Mouse (Mus musculus): ENCODE measurements around the gene Slc19a3. TPM values are rescaled to one million over a fixed set of nuclear protein-coding genes. Genes with fewer than 3 reads are reported as not detected.

Slc19a3 gene
- total and polyA plus RNA-seq, 3 experiments, result not detected

GRCm38 (mm10) chr1:83044882-83045427 lies 6.7 kb upstream of the Slc19a3 start, which contains the start of gene Gm47969:
TSS of gene Gm47969 (plus strand) at chr1:83044932.
- Histone ChIP-seq H3K79me2 (ENCODE audit: control insufficient read depth, insufficient read depth, low read length, poor library complexity) (no peaks in the 10 kb centered on the region), H3K9me3 (replicated peaks; ENCODE audit: insufficient read depth, low read length) (no peaks in the 10 kb centered on the region), H3K4me3 (ENCODE audit: control insufficient read depth in 1 of 2, insufficient read depth in 1 of 2, low read depth in 2 of 2, low read length in 2 of 2) (no peak within 1 kb of the TSS), H3K36me3 (ENCODE audit: control insufficient read depth in 1 of 2, insufficient read depth in 2 of 2, low read length in 2 of 2) (no peaks in the 10 kb centered on the region), H3K27ac (ENCODE audit: control insufficient read depth, low read depth, low read length) (no peak within 1 kb of the TSS), H3K27me3 (ENCODE audit: control insufficient read depth in 1 of 2, insufficient read depth in 2 of 2, low read length in 2 of 2) (no peaks in the 10 kb centered on the region), H3K9ac (ENCODE audit: control insufficient read depth, low read depth, low read length, poor library complexity, severe bottlenecking) (no peak within 1 kb of the TSS), H3K4me1 (ENCODE audit: control insufficient read depth in 1 of 2, insufficient read depth in 2 of 2, low read length in 2 of 2) (no peaks in the 10 kb centered on the region)
- no peak for DNase-seq (ENCODE audit: low read depth, low spot score)
- TF ChIP-seq MAFK (IDR thresholded peaks at IDR 0.05; ENCODE audit: borderline replicate concordance, low read depth, low read length) (no peak), TCF12 (IDR thresholded peaks at IDR 0.05; ENCODE audit: low read depth, low read length) (no peak), GABPA (IDR thresholded peaks at IDR 0.05; ENCODE audit: low read depth, low read length) (no peak)

GRCm38 (mm10) chr1:83042380-83042779 lies 4.1 kb upstream of the Slc19a3 start, which contains the start of gene Krtap28-10:
TSS of gene Krtap28-10 (minus strand) at chr1:83042480.
- no peaks in the 10 kb centered on the region for H3K36me3 ChIP-seq (ENCODE audit: control insufficient read depth in 1 of 2, insufficient read depth in 2 of 2, low read length in 2 of 2)
- no peak within 1 kb of the TSS for H3K4me3 ChIP-seq (ENCODE audit: control insufficient read depth in 1 of 2, insufficient read depth in 1 of 2, low read depth in 2 of 2, low read length in 2 of 2)

GRCm38 (mm10) chr1:83039080-83039479 lies 832 bp upstream of the Slc19a3 start:
- Histone ChIP-seq H3K36me3 (ENCODE audit: control insufficient read depth in 1 of 2, insufficient read depth in 2 of 2, low read length in 2 of 2) (no peaks in the 10 kb centered on the region), H3K27ac (ENCODE audit: control insufficient read depth, low read depth, low read length) (no peak overlapping the region), H3K27me3 (ENCODE audit: control insufficient read depth in 1 of 2, insufficient read depth in 2 of 2, low read length in 2 of 2) (no peaks in the 10 kb centered on the region), H3K9ac (ENCODE audit: control insufficient read depth, low read depth, low read length, poor library complexity, severe bottlenecking) (no peak overlapping the region), H3K4me3 (ENCODE audit: control insufficient read depth in 1 of 2, insufficient read depth in 1 of 2, low read depth in 2 of 2, low read length in 2 of 2) (no peak overlapping the region), H3K4me1 (ENCODE audit: control insufficient read depth in 1 of 2, insufficient read depth in 2 of 2, low read length in 2 of 2) (no peaks in the 10 kb centered on the region), H3K79me2 (ENCODE audit: control insufficient read depth, insufficient read depth, low read length, poor library complexity) (no peaks in the 10 kb centered on the region), H3K9me3 (replicated peaks; ENCODE audit: insufficient read depth, low read length) (no peaks in the 10 kb centered on the region)
- TF ChIP-seq KAT2A (conservative IDR thresholded peaks at IDR 0.05; ENCODE audit: low read depth, low read length) (no peak), CHD1 (IDR thresholded peaks at IDR 0.05; ENCODE audit: low read depth, low read length) (no peak), MAFK (IDR thresholded peaks at IDR 0.05; ENCODE audit: borderline replicate concordance, low read depth, low read length) (no peak), E2F4 (IDR thresholded peaks at IDR 0.05; ENCODE audit: borderline replicate concordance, low read depth, low read length) (no peak), MYC (IDR thresholded peaks at IDR 0.05; ENCODE audit: low read depth, low read length) (no peak), BHLHE40 (IDR thresholded peaks at IDR 0.05; ENCODE audit: borderline replicate concordance, low read depth, low read length) (no peak), JUND (IDR thresholded peaks at IDR 0.05; ENCODE audit: low read depth, low read length) (no peak), SMC3 (IDR thresholded peaks at IDR 0.05; ENCODE audit: low read depth, low read length) (no peak), SIN3A (IDR thresholded peaks at IDR 0.05; ENCODE audit: low read length) (no peak), CHD2 (IDR thresholded peaks at IDR 0.05; ENCODE audit: low read length) (no peak), NELFE (IDR thresholded peaks at IDR 0.05; ENCODE audit: low read depth, low read length) (no peak), TAL1 (IDR thresholded peaks at IDR 0.05; ENCODE audit: low read length) (no peak)
- no peak for DNase-seq (ENCODE audit: low read depth, low spot score)

More at GRCm38 (mm10) chr1:83042380-83042779, 4.1 kb upstream of the Slc19a3 start, which contains the start of gene Krtap28-10:
- Histone ChIP-seq H3K4me1 (ENCODE audit: control insufficient read depth in 1 of 2, insufficient read depth in 2 of 2, low read length in 2 of 2) (no peaks in the 10 kb centered on the region), H3K27me3 (ENCODE audit: control insufficient read depth in 1 of 2, insufficient read depth in 2 of 2, low read length in 2 of 2) (no peaks in the 10 kb centered on the region), H3K9me3 (replicated peaks; ENCODE audit: insufficient read depth, low read length) (no peaks in the 10 kb centered on the region), H3K27ac (ENCODE audit: control insufficient read depth, low read depth, low read length) (no peak within 1 kb of the TSS), H3K79me2 (ENCODE audit: control insufficient read depth, insufficient read depth, low read length, poor library complexity) (no peaks in the 10 kb centered on the region), H3K9ac (ENCODE audit: control insufficient read depth, low read depth, low read length, poor library complexity, severe bottlenecking) (no peak within 1 kb of the TSS)
- no peak for TF ChIP-seq ZNF384 (IDR thresholded peaks at IDR 0.05; ENCODE audit: low read depth, low read length)
- no peak for TF ChIP-seq MEF2A (IDR thresholded peaks at IDR 0.05; ENCODE audit: extremely low read depth, insufficient replicate concordance, low read depth, low read length, poor library complexity, severe bottlenecking)
- no peak for TF ChIP-seq E2F4 (IDR thresholded peaks at IDR 0.05; ENCODE audit: borderline replicate concordance, low read depth, low read length)
- no peak for TF ChIP-seq SIN3A (IDR thresholded peaks at IDR 0.05; ENCODE audit: low read length)
- no peak for TF ChIP-seq TBP (IDR thresholded peaks at IDR 0.05; ENCODE audit: low read depth, low read length)
- no peak for TF ChIP-seq BHLHE40 (IDR thresholded peaks at IDR 0.05; ENCODE audit: borderline replicate concordance, low read depth, low read length)
- TF ChIP-seq MYB (IDR thresholded peaks at IDR 0.05; ENCODE audit: low read depth, low read length), result no peak
- TF ChIP-seq CHD1 (IDR thresholded peaks at IDR 0.05; ENCODE audit: low read depth, low read length), result no peak
- no peak for TF ChIP-seq USF1 (IDR thresholded peaks at IDR 0.05; ENCODE audit: low read depth, low read length)
- TF ChIP-seq USF2 (IDR thresholded peaks at IDR 0.05; ENCODE audit: borderline replicate concordance in 1 of 2, insufficient read depth in 1 of 2, low read depth in 1 of 2, low read length in 2 of 2), result no peak
- TF ChIP-seq KAT2A (conservative IDR thresholded peaks at IDR 0.05; ENCODE audit: low read depth, low read length), result no peak
- TF ChIP-seq NELFE (IDR thresholded peaks at IDR 0.05; ENCODE audit: low read depth, low read length), result no peak
- no peak for TF ChIP-seq MAFK (IDR thresholded peaks at IDR 0.05; ENCODE audit: borderline replicate concordance, low read depth, low read length)
- no peak for TF ChIP-seq POLR2AphosphoS5 (IDR thresholded peaks at IDR 0.05; ENCODE audit: borderline replicate concordance, low read depth, low read length)
- no peak for DNase-seq (ENCODE audit: low read depth, low spot score)

All from MEL (cell line).